In the genomic region with DNA sequence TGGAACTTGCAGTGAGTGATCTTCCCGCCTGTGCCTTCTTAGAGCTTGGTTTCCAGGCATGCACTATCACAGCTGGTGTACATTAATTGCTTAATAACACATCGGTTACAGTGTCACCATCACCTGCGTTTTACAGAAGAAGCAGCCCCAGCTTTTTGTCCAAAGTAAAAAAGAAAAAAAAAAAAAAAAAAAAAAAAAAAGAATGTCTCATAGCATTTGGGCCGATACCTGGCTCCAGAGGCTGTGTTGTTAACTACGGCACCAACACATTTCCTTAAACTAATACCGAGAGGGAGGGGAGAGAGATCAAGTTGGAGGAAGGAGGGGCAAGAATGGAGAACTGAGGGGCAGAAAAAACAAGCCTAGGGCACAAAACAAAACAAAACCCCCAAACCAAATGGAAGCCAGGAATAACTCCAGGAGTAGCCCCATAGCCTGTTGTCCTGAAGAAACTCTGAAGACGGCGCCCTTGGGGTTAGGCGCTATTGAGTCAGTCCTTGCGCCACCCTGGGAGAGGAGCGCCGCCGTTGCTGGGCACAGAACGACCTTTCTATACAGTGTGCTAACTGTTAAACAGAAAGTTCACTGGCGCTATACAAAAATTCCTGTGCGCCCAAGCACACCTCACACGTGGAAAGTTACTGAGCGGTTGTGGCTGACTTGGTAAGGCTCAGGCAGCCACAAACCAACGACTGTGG, we compare ENCODE assay signal across 7 mouse cellular contexts. TPM values are rescaled to one million over a fixed set of nuclear protein-coding genes. Genes with fewer than 3 reads are reported as not detected.
A peak's percentile ranks its signal among the peaks of the same experiment; 100 is the strongest.
DNase-seq lines count a peak whose midpoint lies in the region; ATAC-seq and TF ChIP-seq lines count a peak whose summit lies in the region.

No protein-coding gene starts in this region.

- no peak for ATAC-seq in G1E (ENCODE audit: extremely low read depth, insufficient number of reproducible peaks, low FRiP score, poor library complexity, severe bottlenecking)
- ATAC-seq in hindbrain, embryonic 11.5 days (ENCODE audit: low FRiP score) = no peak
- ATAC-seq in limb, embryonic 15.5 days (ENCODE audit: insufficient number of reproducible peaks, low FRiP score, low TSS enrichment, low read depth) = peak; percentile 47
- no peak for ATAC-seq in midbrain, embryonic 15.5 days (replicated peaks)
- no peak for ATAC-seq in inflammation-experienced regulatory T-cells, adult 6 months

- no peak for TF ChIP-seq CTCF in G1E (IDR thresholded peaks at IDR 0.05; ENCODE audit: low read depth, low read length)
- TF ChIP-seq CTCF in brain, embryonic 14.5 days (IDR thresholded peaks at IDR 0.05; ENCODE audit: borderline replicate concordance, extremely low read depth, insufficient read depth, insufficient read length) = no peak

- H3K27ac ChIP-seq in hindbrain, embryonic 11.5 days (ENCODE audit: low read depth, low read length) = no peak overlapping the region
- peak overlapping the region; percentile 98 for H3K27ac ChIP-seq in limb, embryonic 15.5 days
- H3K27ac ChIP-seq in midbrain, embryonic 15.5 days = no peak overlapping the region

- peaks cover 19% of the 10 kb centered on the region; the same call in 1 of the 2 replicates for H3K4me1 ChIP-seq in G1E (ENCODE audit: insufficient read depth, low read depth, low read length)
- H3K4me1 ChIP-seq in hindbrain, embryonic 11.5 days (replicated peaks; ENCODE audit: control insufficient read depth, insufficient read depth, low read length) = peaks cover 3% of the 10 kb centered on the region; the same call in 1 of the 2 replicates
- H3K4me1 ChIP-seq in limb, embryonic 15.5 days = peaks cover 12% of the 10 kb centered on the region
- H3K4me1 ChIP-seq in midbrain, embryonic 15.5 days = peaks cover 21% of the 10 kb centered on the region

- H3K4me3 ChIP-seq in G1E (ENCODE audit: low read depth, low read length) = peak overlapping the region; percentile 81; the same call in 1 of the 2 replicates
- H3K4me3 ChIP-seq in hindbrain, embryonic 11.5 days (ENCODE audit: low read depth, low read length) = peak overlapping the region; percentile 89
- peak overlapping the region; percentile 57 for H3K4me3 ChIP-seq in limb, embryonic 15.5 days
- H3K4me3 ChIP-seq in midbrain, embryonic 15.5 days = peak overlapping the region; percentile 63

- H3K27me3 ChIP-seq in G1E (ENCODE audit: insufficient read depth, low read length) = no peaks in the 10 kb centered on the region
- no peaks in the 10 kb centered on the region for H3K27me3 ChIP-seq in hindbrain, embryonic 11.5 days (ENCODE audit: control insufficient read depth, insufficient read depth, low read length)
- no peaks in the 10 kb centered on the region for H3K27me3 ChIP-seq in limb, embryonic 15.5 days
- H3K27me3 ChIP-seq in midbrain, embryonic 15.5 days (replicated peaks) = no peaks in the 10 kb centered on the region; the same call in 1 of the 2 replicates

- no peak for TF ChIP-seq POLR2A in brain, embryonic 14.5 days (IDR thresholded peaks at IDR 0.05; ENCODE audit: borderline replicate concordance, extremely low read depth, insufficient read depth, insufficient read length, poor library complexity, severe bottlenecking)

- H3K9me3 ChIP-seq in G1E (replicated peaks) = no peaks in the 10 kb centered on the region
- H3K9me3 ChIP-seq in hindbrain, embryonic 11.5 days (ENCODE audit: control insufficient read depth, low read length) = no peaks in the 10 kb centered on the region
- H3K9me3 ChIP-seq in limb, embryonic 15.5 days = no peaks in the 10 kb centered on the region
- no peaks in the 10 kb centered on the region for H3K9me3 ChIP-seq in midbrain, embryonic 15.5 days

- H3K36me3 ChIP-seq in G1E (replicated peaks) = peaks cover 13% of the 10 kb centered on the region
- no peaks in the 10 kb centered on the region for H3K36me3 ChIP-seq in hindbrain, embryonic 11.5 days (ENCODE audit: control insufficient read depth, insufficient read depth, low read length)
- peaks cover 5% of the 10 kb centered on the region for H3K36me3 ChIP-seq in limb, embryonic 15.5 days
- H3K36me3 ChIP-seq in midbrain, embryonic 15.5 days (replicated peaks) = 0 out of 2 replicates have a peak, but pooled peaks cover 3% of the 10 kb centered on the region

- no peak for DNase-seq in G1E (ENCODE audit: low spot score)
- DNase-seq in brain, embryonic 14.5 days (ENCODE audit: low read depth) = peak; percentile 45
- DNase-seq in hindbrain, embryonic 11.5 days (ENCODE audit: low spot score) = peak; percentile 65
- peak; percentile 28 for DNase-seq in yolk sac, embryonic 10.5 days (ENCODE audit: low spot score)

- WGBS in hindbrain, embryonic 11.5 days = 14% methylated on average over 19 of the region's 19 CpGs
- 11% methylated on average over 19 of the region's 19 CpGs for WGBS in limb, embryonic 15.5 days
- 17% methylated on average over 19 of the region's 19 CpGs for WGBS in midbrain, embryonic 15.5 days

- peak overlapping the region; percentile 99 for H3K9ac ChIP-seq in hindbrain, embryonic 11.5 days (ENCODE audit: low read depth, low read length)
- H3K9ac ChIP-seq in limb, embryonic 15.5 days = no peak overlapping the region
- H3K9ac ChIP-seq in midbrain, embryonic 15.5 days = no peak overlapping the region; the same call in 1 of the 2 replicates

- H3K4me2 ChIP-seq in hindbrain, embryonic 11.5 days (replicated peaks; ENCODE audit: low read depth, low read length) = peak overlapping the region; percentile 85
- H3K4me2 ChIP-seq in limb, embryonic 15.5 days = peak overlapping the region; percentile 88
- H3K4me2 ChIP-seq in midbrain, embryonic 15.5 days = peak overlapping the region; percentile 87

RNA-seq across cellular contexts. Expression of a gene that starts 0.6 kb away (rescaled TPM):
- total RNA-seq in G1E (2014; fragmentation: Nextera tagmentation) = 934 and 1,184 TPM in 2 replicates
- 1,061 and 1,162 TPM in 2 replicates for total RNA-seq in G1E (2017)
- 235 and 260 TPM in 2 replicates for polyA plus RNA-seq in G1E (2012)
- polyA plus RNA-seq in brain, embryonic 14.5 days (2012; rRNA removed) = 1,206 and 1,229 TPM in 2 replicates
- polyA plus RNA-seq in hindbrain, embryonic 11.5 days (2014; fragmentation: Nextera tagmentation; extraction: Ambion mirVana) = 783 and 816 TPM in 2 replicates
- 178 and 209 TPM in 2 replicates for polyA plus RNA-seq in limb, embryonic 15.5 days (2015; fragmentation: Nextera tagmentation; extraction: Ambion mirVana)
- polyA plus RNA-seq in midbrain, embryonic 15.5 days (2015; fragmentation: Nextera tagmentation; extraction: Ambion mirVana) = 787 and 795 TPM in 2 replicates
- 1 to 10 TPM in 2 of 3 experiments, under 1 TPM in 1; 0.43 to 2.3 (median 2.2) TPM for polyA plus RNA-seq in inflammation-experienced regulatory T-cells, adult 6 months (2017; shearing (Covaris generic))

RNA-seq across cellular contexts. Expression of a gene that starts 36.7 kb away (rescaled TPM):
- total RNA-seq in G1E (2014; fragmentation: Nextera tagmentation) (13.5 and 24.2 TPM in 2 replicates), G1E (2017) (22.9 and 31.1 TPM in 2 replicates)
- 6.4 and 8.6 TPM in 2 replicates for polyA plus RNA-seq in G1E (2012)
- polyA plus RNA-seq in brain, embryonic 14.5 days (2012; rRNA removed) = 17.9 and 26.4 TPM in 2 replicates
- polyA plus RNA-seq in hindbrain, embryonic 11.5 days (2014; fragmentation: Nextera tagmentation; extraction: Ambion mirVana) = 70.4 and 76.2 TPM in 2 replicates
- 58.3 and 60.6 TPM in 2 replicates for polyA plus RNA-seq in limb, embryonic 15.5 days (2015; fragmentation: Nextera tagmentation; extraction: Ambion mirVana)
- polyA plus RNA-seq in midbrain, embryonic 15.5 days (2015; fragmentation: Nextera tagmentation; extraction: Ambion mirVana) = 62.6 and 66.2 TPM in 2 replicates
- polyA plus RNA-seq in inflammation-experienced regulatory T-cells, adult 6 months (2017; shearing (Covaris generic)) = 10 to 100 TPM; 25.8 to 32.8 (median 28.4) TPM

RNA-seq across cellular contexts. Expression of a gene that starts 53.6 kb away (rescaled TPM):
- total RNA-seq in G1E (2014; fragmentation: Nextera tagmentation) (2.9 and 3.4 TPM in 2 replicates), G1E (2017) (6.9 and 13.6 TPM in 2 replicates)
- 33.3 and 49.6 TPM in 2 replicates for polyA plus RNA-seq in G1E (2012)
- polyA plus RNA-seq in brain, embryonic 14.5 days (2012; rRNA removed) = 15.0 and 45.2 TPM in 2 replicates
- 9.6 and 16.8 TPM in 2 replicates for polyA plus RNA-seq in hindbrain, embryonic 11.5 days (2014; fragmentation: Nextera tagmentation; extraction: Ambion mirVana)
- 5.7 and 13.2 TPM in 2 replicates for polyA plus RNA-seq in limb, embryonic 15.5 days (2015; fragmentation: Nextera tagmentation; extraction: Ambion mirVana)
- polyA plus RNA-seq in midbrain, embryonic 15.5 days (2015; fragmentation: Nextera tagmentation; extraction: Ambion mirVana) = 20.2 and 22.7 TPM in 2 replicates
- polyA plus RNA-seq in inflammation-experienced regulatory T-cells, adult 6 months (2017; shearing (Covaris generic)) = 10 to 100 TPM; 19.9 to 45.5 (median 35.2) TPM

Comparison
In these comparisons a context has a peak if more than half of its experiments do, and no peak if none do; other contexts are left out.
1. RNA of a gene that starts 0.6 kb away (polyA plus RNA-seq): 1,206 to 1,229 TPM in brain, embryonic 14.5 days, 783 to 816 TPM in hindbrain, embryonic 11.5 days, 787 to 795 TPM in midbrain, embryonic 15.5 days, 235 to 260 TPM in G1E and 178 to 209 TPM in limb, embryonic 15.5 days; 0.43 to 2.3 TPM in inflammation-experienced regulatory T-cells, adult 6 months; every median in the first group is over 10 times any median in the second.
2. Peak in every context shown above with its lines, with median percentiles within 50 percentile points of each other: H3K4me3 ChIP-seq and H3K4me2 ChIP-seq.